Mouse (Mus musculus): ENCODE measurements at regions not wholly inside any gene's neighbourhood (a gene's known extent, or its start where the extent isn't known, plus 50 kb on each side); places are given as distances from the start of the nearest gene placed in this dataset.

DNA sequence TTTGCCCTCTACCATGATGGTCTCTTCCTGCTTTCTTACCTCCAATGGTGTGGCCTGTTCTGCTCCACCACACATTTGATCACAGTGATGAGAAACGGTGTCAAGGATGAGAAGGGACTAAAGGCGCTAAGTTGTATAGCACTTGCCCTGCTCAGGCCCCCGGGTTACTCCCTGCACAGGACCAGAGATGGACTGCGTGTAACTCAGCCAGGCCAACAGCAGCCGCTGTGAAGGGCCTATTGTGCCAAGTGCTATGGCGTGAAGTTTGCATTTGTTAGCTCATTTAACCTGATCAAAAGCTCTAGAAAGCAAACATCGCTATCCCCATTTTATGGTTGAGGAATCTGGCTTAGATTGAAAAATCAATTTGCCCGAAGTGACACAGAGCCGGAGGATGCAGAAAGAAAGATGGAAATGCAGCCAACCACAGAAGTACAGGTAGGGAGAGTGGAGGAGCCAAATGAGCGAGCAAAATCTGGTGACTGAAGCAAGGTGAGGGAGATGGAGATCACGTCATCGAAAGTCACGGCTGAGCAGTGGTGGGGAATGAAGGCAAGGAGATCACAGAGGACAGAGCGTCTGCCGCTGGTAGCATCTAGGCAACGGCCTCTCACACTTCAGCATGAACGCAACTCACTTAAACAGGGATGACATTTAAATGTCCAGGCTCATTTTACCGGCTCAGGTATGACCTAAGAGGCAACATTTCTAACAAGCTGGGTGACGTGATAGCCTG lies 78.3 kb upstream of the Fer start:
- Histone ChIP-seq H3K9me3 (replicated peaks) (no peaks in the 10 kb centered on the region), H3K27me3 (ENCODE audit: low read depth, poor library complexity, severe bottlenecking) (no peaks in the 10 kb centered on the region), H3K36me3 (no peaks in the 10 kb centered on the region), H3K4me3 (no peak overlapping the region), H3K4me1 (no peaks in the 10 kb centered on the region), H3K27ac (no peak overlapping the region)
- DNase-seq (ENCODE audit: low spot score), result peak; percentile 16
- WGBS, result 89% methylated on average over 19 of the region's 19 CpGs

DNA sequence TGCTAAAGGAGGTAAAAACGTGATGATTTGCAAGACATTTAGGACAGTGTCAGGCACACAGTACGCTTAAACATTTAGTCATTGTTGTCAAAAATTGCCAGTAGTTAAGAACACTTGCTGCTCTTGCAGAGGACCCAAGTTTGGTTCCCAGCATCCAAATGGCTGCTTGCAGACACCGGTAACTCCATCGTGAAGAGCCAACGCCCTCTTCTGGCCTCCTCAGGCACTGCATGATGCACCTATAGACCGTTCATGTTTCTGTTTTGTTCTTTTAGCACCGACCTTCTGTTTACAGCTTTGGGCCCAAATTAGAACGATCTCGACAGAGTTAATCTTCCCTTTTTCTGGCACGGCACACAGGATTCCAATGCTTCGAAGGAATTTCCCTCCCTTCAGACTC lies 76.4 kb upstream of the Fer start:
- Histone ChIP-seq H3K27me3 (ENCODE audit: low read depth, poor library complexity, severe bottlenecking) (no peaks in the 10 kb centered on the region), H3K9me3 (replicated peaks) (no peaks in the 10 kb centered on the region), H3K36me3 (no peaks in the 10 kb centered on the region), H3K4me1 (no peaks in the 10 kb centered on the region), H3K4me3 (no peak overlapping the region), H3K27ac (no peak overlapping the region)
- 87% methylated on average over 11 of the region's 11 CpGs for WGBS
- DNase-seq (ENCODE audit: low spot score), result peak; percentile 13

DNA sequence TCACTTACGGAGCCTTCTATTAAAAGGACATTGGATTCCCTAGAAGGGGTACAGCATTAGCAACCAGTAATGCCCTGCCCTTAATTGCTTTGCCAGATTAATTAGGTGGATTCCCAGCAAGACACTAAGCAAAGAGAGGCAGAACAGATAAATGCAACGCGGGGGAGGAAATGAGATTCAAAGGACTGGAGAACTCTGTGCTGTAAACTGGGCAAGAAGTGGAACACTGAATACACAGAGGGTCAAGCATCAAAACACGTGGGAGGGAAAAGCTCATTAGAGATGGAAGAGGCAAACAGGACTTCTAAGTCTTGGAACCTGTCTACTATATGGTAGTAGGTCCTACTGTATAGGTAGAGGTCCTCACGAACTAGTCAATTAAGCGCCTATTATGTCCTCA lies 68.5 kb upstream of the Fer start:
- H3K36me3 ChIP-seq, result no peaks in the 10 kb centered on the region
- no peak overlapping the region for H3K27ac ChIP-seq

DNA sequence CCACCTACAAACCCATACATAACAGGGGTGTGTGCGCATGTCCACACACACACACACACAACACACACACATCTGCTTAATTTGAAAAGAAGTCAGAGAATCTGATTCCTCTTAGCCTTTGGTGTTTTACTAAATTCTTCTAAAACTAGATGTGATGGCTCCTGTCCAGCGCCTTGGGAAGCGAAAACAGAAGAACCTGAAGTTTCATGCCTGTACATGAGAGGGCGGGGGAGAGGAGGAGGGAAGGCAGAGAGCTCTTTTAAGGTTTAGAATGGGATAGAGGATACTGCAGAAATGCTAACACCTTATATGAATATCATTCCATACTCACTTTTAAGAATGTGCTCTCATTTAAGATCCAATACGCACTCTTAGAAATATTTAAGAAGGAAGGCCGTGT lies 64.5 kb upstream of the Fer start:
- H3K27ac ChIP-seq, result no peak overlapping the region
- H3K27me3 ChIP-seq (ENCODE audit: low read depth, poor library complexity, severe bottlenecking), result no peaks in the 10 kb centered on the region
- H3K9me3 ChIP-seq (replicated peaks), result no peaks in the 10 kb centered on the region
- 93% methylated on average over 6 of the region's 6 CpGs for WGBS
- H3K4me3 ChIP-seq, result no peak overlapping the region
- DNase-seq (ENCODE audit: low spot score), result peak; percentile 1
- no peaks in the 10 kb centered on the region for H3K4me1 ChIP-seq
- H3K36me3 ChIP-seq, result no peaks in the 10 kb centered on the region

More for the DNA sequence above, 68.5 kb upstream of the Fer start:
- peak; percentile 12 for DNase-seq (ENCODE audit: low spot score)
- Histone ChIP-seq H3K4me3 (no peak overlapping the region), H3K27me3 (ENCODE audit: low read depth, poor library complexity, severe bottlenecking) (no peaks in the 10 kb centered on the region), H3K9me3 (replicated peaks) (no peaks in the 10 kb centered on the region), H3K4me1 (no peaks in the 10 kb centered on the region)
- 88% methylated on average over 6 of the region's 6 CpGs for WGBS

DNA sequence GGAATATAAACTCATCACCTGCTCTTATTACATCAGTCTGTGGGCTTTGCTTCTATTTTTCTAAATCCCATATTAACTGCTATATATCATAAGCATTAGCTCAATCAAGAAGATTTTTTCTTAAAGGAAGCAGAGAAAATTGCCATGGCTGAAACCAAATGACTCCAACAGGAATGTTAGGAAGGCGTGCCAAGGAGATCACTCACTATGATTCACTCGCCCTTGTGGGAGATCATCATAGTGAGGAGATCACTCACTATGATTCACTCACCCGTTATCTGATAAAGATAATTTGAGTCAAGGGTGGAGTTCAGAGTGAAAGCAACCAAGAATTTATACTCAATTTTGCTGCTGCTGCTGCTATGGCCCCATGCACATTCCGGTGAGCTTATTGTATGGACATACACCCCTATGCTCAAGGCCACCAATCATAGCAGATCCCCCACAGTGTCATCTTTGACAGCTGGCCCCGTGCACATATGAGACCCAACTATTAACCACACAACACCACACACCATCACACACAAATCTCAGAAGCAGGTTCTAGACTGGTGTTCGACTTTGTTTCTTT lies 63.8 kb upstream of the Fer start:
- H3K27ac ChIP-seq, result no peak overlapping the region
- no peak overlapping the region for H3K4me3 ChIP-seq
- WGBS, result 89% methylated on average over 6 of the region's 6 CpGs
- DNase-seq (ENCODE audit: low spot score), result peak; percentile 3
- no peaks in the 10 kb centered on the region for H3K9me3 ChIP-seq (replicated peaks)
- H3K27me3 ChIP-seq (ENCODE audit: low read depth, poor library complexity, severe bottlenecking), result no peaks in the 10 kb centered on the region
- no peaks in the 10 kb centered on the region for H3K4me1 ChIP-seq
- no peaks in the 10 kb centered on the region for H3K36me3 ChIP-seq

DNA sequence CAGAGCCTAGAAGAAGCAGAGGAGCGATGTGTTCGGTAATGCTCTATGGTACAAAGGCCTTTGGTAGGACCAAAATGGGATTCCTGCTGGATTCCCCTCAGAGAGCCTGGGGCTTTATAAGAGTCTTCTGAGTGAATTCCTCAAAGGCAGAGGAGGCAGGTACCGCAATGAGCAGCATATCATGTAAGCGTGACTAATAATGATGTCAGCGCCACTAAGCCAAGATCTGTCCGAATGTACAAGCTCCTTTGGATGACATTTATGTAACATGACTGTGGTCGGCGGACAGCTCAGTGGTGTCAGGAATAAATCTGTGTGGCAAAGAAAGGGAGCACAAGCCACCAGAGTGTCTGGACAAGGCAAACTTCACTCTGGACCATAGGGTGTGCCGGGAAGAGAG lies 61.5 kb upstream of the Fer start:
- Histone ChIP-seq H3K9me3 (replicated peaks) (no peaks in the 10 kb centered on the region), H3K4me3 (no peak overlapping the region), H3K36me3 (no peaks in the 10 kb centered on the region), H3K27me3 (ENCODE audit: low read depth, poor library complexity, severe bottlenecking) (no peaks in the 10 kb centered on the region), H3K27ac (no peak overlapping the region), H3K4me1 (no peaks in the 10 kb centered on the region)
- DNase-seq (ENCODE audit: low spot score), result peak; percentile 12
- WGBS, result 93% methylated on average over 9 of the region's 9 CpGs

DNA sequence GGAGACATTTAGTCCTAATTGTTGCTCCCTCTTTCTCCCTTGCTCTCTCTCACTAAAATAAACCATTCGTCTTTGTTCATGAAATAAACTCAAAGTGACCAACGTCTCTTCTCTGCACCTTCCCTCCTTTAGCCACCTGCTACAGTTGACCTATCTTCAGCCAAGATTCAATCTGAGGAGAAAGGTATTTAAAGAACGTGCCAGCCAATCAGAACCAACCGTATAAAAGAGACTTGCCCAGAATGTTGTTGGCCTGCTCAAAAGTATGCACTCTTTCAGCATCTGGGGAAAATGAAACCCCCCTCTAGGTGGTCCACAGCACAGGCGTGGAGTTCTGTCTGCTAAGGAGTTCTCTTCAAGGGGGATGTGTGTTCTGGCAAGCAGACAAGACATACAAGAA lies 60.0 kb upstream of the Fer start:
- DNase-seq (ENCODE audit: low spot score), result peak; percentile 12
- Histone ChIP-seq H3K4me1 (no peaks in the 10 kb centered on the region), H3K27me3 (ENCODE audit: low read depth, poor library complexity, severe bottlenecking) (no peaks in the 10 kb centered on the region), H3K27ac (no peak overlapping the region), H3K4me3 (no peak overlapping the region), H3K9me3 (replicated peaks) (no peaks in the 10 kb centered on the region), H3K36me3 (no peaks in the 10 kb centered on the region)
- WGBS, result 87% methylated on average over 5 of the region's 5 CpGs

DNA sequence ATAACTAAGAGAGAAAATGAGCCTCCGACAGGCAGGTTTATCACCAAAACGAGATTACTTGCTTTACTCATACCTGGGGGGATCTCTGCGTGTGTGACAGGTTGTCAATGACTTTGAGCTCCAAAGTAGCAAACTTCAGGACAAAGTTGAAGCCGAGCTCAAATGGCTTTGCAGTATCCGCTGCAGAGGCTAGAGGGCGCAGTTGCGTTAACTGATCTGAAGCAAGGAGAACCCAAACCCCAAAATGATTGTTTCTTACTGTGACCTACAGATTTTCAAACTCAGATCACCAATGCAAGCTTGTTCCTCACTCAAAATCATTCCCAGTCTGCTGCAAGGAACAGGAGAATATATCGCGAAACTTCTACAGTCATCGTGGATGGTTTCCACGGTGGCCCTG lies 59.3 kb upstream of the Fer start:
- no peaks in the 10 kb centered on the region for H3K27me3 ChIP-seq (ENCODE audit: low read depth, poor library complexity, severe bottlenecking)

DNA sequence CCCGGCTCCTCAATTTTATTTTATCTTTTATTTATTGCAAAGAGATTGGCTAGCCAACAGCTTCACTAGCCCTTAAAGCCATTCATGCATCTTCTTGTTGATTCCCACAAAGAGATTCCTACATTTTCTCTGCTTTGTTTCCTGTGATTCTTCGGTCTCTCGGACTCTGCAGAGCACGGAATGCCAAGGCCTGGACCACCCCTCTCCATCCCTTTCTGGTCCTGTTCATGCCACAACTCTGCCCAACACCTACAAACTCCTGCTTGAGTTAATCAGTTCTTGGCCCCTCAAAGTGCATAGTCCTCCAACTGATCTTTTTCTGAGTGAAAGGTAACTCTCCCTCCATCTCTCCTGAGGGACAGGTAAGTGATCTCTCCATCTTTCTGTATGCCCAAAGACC lies 58.4 kb upstream of the Fer start:
- no peak for DNase-seq (ENCODE audit: low spot score)
- Histone ChIP-seq H3K9me3 (replicated peaks) (no peaks in the 10 kb centered on the region), H3K27ac (no peak overlapping the region), H3K4me1 (no peaks in the 10 kb centered on the region), H3K4me3 (no peak overlapping the region), H3K36me3 (no peaks in the 10 kb centered on the region), H3K27me3 (ENCODE audit: low read depth, poor library complexity, severe bottlenecking) (no peaks in the 10 kb centered on the region)
- WGBS, result 96% methylated on average over 4 of the region's 4 CpGs

More for the DNA sequence above, 59.3 kb upstream of the Fer start:
- Histone ChIP-seq H3K27ac (no peak overlapping the region), H3K36me3 (no peaks in the 10 kb centered on the region), H3K4me3 (no peak overlapping the region), H3K4me1 (no peaks in the 10 kb centered on the region), H3K9me3 (replicated peaks) (no peaks in the 10 kb centered on the region)
- peak; percentile 74 for DNase-seq (ENCODE audit: low spot score)
- 31% methylated on average over 11 of the region's 11 CpGs for WGBS

DNA sequence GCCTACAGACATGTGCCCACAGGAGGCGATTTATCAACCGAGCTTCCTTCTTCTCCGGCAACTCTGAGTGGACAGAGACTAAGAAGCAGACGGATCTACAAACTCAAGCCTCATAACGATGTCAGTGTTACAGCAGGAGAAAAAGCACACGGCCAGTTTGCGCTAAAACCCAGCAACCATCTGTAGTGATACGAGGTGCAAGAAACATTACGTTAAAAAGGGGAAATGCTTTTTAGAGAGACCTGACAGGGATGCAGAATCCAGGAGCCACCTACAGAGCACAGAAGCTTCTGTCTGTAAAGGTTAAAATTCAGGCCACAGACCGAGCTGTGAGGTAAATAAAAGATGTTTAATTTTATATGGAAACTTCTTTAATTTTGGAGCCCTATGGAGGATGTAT lies 56.5 kb upstream of the Fer start:
- Histone ChIP-seq H3K27me3 (ENCODE audit: low read depth, poor library complexity, severe bottlenecking) (no peaks in the 10 kb centered on the region), H3K9me3 (replicated peaks) (no peaks in the 10 kb centered on the region), H3K36me3 (no peaks in the 10 kb centered on the region), H3K27ac (no peak overlapping the region), H3K4me1 (peaks cover 3% of the 10 kb centered on the region; the same call in 1 of the 2 replicates), H3K4me3 (no peak overlapping the region)
- WGBS, result 87% methylated on average over 10 of the region's 10 CpGs
- no peak for DNase-seq (ENCODE audit: low spot score)

DNA sequence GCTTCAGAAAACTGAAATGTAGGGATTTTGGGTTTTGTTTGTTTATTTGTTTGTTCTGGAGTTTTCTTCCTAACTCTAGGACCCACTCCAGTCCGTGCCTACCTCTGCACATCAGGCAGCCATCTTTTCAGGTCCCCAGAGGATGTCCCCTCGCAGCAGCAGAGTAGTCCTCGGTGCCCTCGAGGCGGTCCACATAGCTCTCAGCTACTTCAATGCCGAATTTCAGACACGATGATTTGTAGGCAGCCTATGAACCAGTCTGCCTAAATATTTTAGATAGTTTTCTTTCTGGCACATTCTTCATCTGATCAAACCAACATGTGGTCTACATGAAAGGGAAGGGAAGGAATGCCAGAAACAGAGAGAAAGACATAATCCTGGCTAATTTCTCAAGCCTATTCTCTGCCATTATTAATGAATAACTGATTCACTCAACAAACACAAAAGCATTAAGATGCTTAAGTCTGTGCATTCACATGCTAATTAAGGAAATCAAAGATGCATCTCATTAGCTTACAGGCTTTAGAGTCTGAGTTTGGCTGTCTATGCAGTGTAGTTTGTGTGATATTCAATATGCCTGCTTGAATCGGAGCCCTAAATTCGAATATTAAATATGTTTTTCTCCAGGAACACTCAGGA lies 55.2 kb upstream of the Fer start:
- H3K27me3 ChIP-seq (ENCODE audit: low read depth, poor library complexity, severe bottlenecking), result no peaks in the 10 kb centered on the region
- no peak overlapping the region for H3K27ac ChIP-seq
- H3K4me3 ChIP-seq, result no peak overlapping the region
- DNase-seq (ENCODE audit: low spot score), result no peak
- no peaks in the 10 kb centered on the region for H3K9me3 ChIP-seq (replicated peaks)
- peaks cover 5% of the 10 kb centered on the region; the same call in 1 of the 2 replicates for H3K4me1 ChIP-seq
- no peaks in the 10 kb centered on the region for H3K36me3 ChIP-seq
- 92% methylated on average over 9 of the region's 9 CpGs for WGBS

DNA sequence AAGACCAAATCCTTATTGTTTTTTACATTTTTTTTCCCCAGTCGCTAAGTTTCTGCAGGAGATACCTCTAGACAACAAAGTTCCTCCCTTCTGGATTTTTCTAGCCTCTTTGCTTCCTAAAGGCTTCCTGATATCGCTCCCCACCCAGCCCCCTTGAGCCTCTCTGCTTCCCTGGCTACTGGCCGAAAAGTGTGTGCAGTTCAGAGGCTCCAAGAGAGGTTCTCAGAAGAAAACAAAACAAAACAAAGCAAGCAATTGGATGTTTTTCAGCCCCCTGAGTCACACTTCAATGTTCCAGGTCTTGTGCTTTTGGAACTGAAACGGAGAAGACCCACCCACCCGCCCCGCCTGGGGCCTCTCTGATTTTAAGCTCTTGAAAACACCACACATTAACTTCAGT lies 54.1 kb upstream of the Fer start:
- Histone ChIP-seq H3K36me3 (no peaks in the 10 kb centered on the region), H3K27ac (no peak overlapping the region), H3K9me3 (replicated peaks) (no peaks in the 10 kb centered on the region), H3K4me1 (peaks cover 5% of the 10 kb centered on the region; the same call in 1 of the 2 replicates), H3K4me3 (no peak overlapping the region), H3K27me3 (ENCODE audit: low read depth, poor library complexity, severe bottlenecking) (no peaks in the 10 kb centered on the region)
- 87% methylated on average over 6 of the region's 6 CpGs for WGBS
- DNase-seq (ENCODE audit: low spot score), result peak; percentile 16

DNA sequence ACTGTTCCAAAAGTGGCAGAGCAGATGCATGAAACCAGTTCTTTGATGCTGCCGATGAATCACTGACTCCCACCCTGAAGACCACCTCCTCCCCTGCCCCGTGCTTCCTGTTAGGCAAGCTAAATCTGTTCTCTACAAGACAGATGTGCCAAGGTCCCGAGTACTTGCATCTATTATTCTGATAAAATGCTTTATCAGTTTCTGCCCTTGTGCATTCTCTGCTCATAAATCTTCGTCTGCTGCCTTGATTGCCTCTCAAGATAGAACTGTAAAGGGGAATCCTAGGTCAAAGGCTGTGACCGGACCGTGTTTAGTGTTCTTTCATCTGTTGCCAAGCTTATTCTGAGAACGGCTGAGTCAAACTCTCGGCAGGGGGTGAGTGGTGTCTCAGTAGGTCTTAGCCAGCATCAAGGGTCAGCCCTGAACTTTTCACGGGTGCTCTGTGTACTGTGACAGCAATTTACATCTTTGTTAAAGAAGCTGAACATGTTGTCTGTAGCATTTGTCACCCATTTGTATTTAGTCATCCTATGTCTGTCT lies 51.5 kb upstream of the Fer start:
- H3K27ac ChIP-seq, result no peak overlapping the region
- no peaks in the 10 kb centered on the region for H3K27me3 ChIP-seq (ENCODE audit: low read depth, poor library complexity, severe bottlenecking)
- H3K4me1 ChIP-seq, result peaks cover 5% of the 10 kb centered on the region; the same call in 1 of the 2 replicates
- no peak for DNase-seq (ENCODE audit: low spot score)
- H3K36me3 ChIP-seq, result no peaks in the 10 kb centered on the region
- no peaks in the 10 kb centered on the region for H3K9me3 ChIP-seq (replicated peaks)
- H3K4me3 ChIP-seq, result no peak overlapping the region
- 34% methylated on average over 9 of the region's 9 CpGs for WGBS
